Mouse (Mus musculus): ENCODE data around the gene Cyp2u1.

Gene Cyp2u1

DNA sequence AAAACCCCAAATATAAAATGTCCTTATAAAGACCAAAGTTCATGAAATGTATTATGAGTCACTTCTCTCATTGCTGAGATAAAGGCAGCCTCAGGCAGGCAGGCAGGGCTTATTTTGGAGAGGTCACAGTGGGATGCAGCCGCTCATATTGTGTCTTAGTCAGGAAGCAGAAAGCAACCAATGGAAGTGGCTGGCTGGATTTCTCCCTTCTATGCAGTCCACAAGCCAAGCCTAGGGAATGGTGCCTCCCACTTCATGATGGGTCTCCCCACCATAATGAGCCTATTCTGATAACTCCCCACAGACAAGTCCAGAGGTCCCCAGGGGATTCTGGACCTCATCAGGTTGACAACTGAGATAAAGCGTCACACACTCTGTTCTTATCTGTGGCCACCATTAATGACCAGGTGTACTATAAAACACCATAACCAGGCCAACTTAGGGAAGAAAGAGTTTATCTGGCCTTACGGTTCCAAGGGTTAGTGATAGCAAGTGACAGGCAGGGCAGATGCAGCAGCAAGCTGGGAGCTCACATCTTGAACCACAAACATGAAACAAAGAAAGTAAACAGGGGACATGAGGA, 47.5 kb downstream of the Cyp2u1 start:
- DNase-seq (ENCODE audit: low spot score in 2 of 2), result no peak

GRCm38 (mm10) chr3:131254991-131255390, 48.0 kb downstream of the Cyp2u1 start:
- no peak for DNase-seq (ENCODE audit: low spot score in 2 of 2)

DNA sequence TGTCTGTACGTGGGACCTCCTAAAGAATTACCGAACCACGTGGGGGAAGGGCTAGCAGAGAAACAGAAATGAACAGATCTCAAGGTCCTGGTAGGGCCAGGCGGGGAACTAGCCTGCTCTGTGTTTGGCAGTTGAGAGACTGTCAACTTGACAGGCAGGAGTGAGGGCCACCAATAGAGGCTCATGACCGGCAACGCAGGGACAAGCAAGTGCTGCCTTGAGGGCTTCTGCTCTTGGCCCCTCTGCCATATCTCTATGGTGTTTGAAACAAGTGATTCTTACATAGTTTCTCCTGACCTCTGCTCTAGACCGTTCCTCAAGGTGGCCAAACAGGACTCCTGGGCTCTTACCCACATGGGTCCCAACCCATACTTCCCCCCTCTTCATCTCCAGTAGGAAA, 51.4 kb downstream of the Cyp2u1 start:
- no peak for DNase-seq (ENCODE audit: low spot score in 2 of 2)

DNA sequence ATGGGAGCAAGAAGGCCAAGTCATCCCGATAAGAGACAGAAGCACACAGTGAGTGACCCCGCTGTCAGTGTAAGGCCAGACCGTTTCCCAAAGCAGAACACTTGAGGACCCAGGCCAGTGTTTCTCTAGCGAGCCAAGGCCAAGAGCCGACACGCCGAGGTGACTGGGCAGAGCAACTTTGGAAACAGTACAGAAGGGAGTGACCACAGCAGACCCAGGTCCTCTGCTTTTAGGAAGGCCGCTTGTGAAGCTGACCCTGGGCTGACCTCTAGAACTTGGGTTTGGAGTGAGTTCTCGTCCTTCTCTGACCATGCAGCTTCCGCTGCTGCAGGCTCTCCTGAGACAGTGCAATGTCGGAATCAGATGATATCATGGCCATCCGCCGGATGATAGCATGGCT, 52.0 kb downstream of the Cyp2u1 start:
- DNase-seq (ENCODE audit: low spot score in 2 of 2), result no peak

GRCm38 (mm10) chr3:131250283-131250682, 52.7 kb downstream of the Cyp2u1 start:
- no peak for DNase-seq (ENCODE audit: low spot score in 2 of 2)

DNA sequence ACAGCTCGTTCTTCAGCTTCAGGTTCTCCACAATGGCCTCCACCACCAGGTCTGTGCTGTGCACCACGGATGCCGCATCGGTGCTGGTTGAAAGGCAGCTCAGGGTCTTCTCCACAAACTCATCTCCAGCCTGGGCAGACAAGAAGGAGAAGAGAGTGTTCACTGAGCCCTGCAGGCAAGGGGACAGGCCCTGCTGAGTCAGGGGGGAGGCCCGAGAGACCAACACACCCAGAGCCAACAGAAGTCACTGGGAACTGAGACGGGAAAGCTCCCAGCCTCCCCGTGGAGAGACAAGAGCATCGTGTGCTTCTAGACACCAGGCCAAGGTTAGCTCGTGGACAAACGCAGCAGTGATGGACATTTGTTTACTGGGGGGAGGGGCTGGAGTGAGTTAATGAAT, 54.6 kb downstream of the Cyp2u1 start:
- no peak for DNase-seq (ENCODE audit: low spot score in 2 of 2)

GRCm38 (mm10) chr3:131247851-131248250, 55.2 kb downstream of the Cyp2u1 start:
- DNase-seq (ENCODE audit: low spot score in 2 of 2), result no peak

DNA sequence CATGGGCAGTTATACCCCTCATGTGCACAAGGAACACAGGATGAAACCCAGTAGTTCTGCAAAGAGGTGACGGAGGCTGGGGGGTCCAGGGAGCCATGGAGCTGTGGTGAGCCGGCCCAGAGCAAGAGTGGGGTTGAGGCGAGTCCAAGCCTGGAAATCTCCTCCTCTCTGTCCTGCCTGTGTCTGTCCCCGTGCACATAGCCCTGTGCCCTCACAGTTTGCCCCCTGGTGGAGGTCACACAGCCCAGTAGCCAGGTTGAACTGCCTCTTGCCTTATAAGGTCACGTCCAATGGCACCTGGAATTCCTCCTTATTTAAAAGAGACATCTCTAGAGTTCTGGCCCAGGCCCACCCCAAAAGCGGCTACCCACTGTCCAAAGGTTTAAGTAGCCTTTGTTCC, 55.6 kb downstream of the Cyp2u1 start:
- DNase-seq (ENCODE audit: low spot score in 2 of 2), result no peak

GRCm38 (mm10) chr3:131246579-131247046, 56.4 kb downstream of the Cyp2u1 start:
- no peak for DNase-seq (ENCODE audit: low spot score in 2 of 2)

DNA sequence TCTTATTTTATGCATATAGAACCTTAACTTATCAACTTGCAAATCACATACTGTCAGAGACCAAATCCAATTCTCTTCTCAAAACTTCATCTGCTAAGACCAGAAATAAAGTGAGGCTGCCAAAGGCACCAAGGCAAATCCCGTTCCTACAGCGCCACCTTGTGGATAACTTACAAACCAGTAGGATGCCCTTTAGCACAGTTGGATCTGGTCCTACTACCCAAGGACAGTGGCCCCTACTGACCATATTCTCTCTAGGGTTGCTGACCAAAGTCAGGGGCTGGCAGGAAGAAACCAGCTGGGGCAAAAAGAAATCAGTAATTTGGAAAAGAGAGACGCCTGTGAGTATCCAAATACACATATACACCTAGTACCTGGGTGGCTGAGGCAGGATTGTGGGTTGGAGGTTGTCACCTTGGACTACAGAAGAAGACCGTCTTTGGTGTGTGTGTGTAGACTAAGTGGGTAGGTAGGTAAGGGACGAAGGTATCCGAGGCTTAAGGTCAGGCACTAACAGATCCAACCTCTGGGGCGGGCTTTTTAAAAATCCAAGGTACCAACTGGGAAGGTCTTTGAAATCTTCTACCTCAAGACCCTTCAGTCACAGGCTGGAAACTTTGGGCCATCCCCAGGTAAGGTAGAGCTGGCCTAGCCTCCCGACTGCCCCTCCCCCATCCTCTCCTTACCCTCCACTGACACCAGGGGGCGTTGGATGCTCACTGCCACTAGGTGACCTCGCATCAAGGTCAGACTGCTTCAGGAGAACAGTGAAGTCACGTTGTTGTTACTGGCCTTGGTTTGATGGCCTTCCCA, 57.1 kb downstream of the Cyp2u1 start:
- DNase-seq (ENCODE audit: low spot score in 2 of 2), result peak; percentile 17 to 50
